Mouse (Mus musculus) cerebellum, adult 9-10 months (tissue): ENCODE data around the gene Gm37596.
"Not testable (repeated sequence)": the region's sequence is repeated elsewhere in the genome, so short reads cannot be mapped to it uniquely, and the experiment has no call there.

ENCODE experiments used
- DNase-seq: peaks from one replicate; pipeline ENCODE4 v3.0.0; 2022

The Gm37596 gene

DNA sequence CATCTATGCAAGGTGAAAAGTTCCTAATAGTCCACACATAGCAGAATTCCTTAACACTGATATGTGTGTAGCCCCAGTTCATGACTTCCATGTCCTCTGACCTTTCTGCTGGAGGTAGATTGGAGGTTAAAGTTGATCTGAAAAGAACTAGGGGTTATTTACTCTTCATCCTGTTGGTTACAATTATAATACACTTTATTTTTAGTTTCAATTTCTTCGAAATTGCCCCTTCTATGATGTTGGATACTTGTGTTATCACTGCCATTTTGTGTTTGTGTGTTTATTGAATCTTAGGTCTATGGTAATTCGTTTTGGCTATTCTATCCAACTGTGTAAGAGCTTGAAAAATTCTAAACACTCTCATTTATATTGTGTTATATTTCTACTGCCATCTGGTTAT lies at the start of gene Gm37596:
Gene Gm37596 (minus strand): TSS at position 101 of the 400 bp plus-strand sequence.
- DNase-seq, result not testable (repeated sequence)

DNA sequence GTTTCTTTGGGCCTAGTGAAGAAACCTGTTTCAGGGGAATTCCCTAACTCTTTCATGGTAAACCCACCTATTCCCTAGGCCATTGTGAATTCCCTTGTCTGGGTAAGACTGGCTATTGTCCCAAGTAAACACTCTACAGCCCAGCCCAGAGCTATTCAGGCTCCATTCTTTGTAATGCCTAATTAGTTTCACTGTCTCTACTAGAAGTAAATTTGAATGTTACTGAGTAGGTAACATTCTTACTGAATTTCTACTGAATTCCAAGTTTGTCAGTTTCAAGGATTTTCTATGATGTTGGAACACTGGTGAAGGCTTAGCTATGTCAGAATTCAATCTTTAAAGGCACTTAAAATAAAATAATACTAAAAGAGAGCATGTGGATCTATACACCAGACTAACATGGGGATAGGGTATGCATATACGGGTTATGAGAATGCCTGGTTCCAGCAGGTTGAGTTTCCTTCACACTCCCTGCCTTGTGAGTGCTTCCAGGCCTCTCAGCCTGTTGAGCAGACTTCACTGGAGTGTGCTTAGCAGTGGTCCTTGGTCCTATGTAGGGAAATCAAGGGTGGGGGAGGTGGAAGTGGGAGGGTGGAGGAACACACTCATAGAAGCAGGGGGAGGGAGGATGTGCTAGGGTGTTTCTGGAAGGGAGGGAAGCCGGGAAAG lies 16.2 kb upstream of the Gm37596 start:
- not testable (repeated sequence) for DNase-seq

DNA sequence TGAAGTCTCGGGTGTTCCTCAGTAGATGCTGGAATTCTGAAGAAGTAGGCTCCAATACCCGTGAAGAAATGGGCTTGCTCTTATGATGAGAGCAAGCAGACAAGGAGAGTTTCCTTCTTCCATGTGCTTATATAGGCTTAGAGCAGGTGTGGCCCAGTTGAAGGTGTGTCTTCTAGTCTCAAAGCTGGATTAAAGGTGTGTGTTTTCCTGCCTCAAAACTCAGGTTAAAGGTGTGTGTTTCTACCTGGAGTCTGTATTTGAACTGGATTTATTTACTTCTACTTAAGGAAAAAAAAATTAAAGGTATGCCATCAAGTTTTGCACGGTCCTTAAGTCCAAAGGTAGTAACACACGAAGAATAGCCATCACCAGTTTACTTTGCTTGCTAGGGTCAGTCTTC lies 16.7 kb downstream of the Gm37596 start, which contains the start of gene Tdpoz1:
Gene Tdpoz1 (minus strand): TSS at position 101 of the 400 bp plus-strand sequence.
- DNase-seq, result not testable (repeated sequence)

DNA sequence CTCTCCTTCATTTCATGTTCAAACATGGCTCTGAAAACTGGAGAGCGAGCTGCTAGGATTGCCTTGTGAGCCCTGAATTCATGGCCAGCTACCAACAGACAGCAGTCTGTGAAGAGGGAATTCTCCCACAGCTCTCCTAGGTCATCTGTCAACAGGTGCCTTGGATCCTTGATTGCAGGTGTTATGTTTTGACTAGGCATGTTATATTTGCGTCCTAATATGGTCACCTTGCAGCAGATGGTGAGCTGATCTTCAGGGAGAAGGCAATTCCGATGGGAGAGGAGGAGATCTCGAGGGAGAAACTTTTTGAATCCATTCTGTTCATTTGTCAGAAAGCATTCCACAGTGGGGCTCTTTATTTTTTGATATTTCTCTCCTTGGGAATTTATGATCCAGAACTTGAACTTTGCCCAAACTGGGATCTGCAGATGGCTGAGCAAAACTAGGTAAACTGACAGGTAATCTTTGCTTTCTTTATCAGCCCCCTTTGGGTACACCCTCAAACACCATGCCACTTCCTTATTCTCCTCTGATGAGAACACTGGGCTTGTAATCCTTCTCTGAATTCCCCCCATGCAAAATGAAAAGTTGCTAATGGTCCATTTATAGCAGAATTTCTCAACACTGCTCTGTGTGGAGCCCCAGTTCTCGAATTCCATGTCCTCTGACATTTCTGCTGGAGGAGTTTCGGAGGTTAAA lies 21.9 kb downstream of the Gm37596 start:
- not testable (repeated sequence) for DNase-seq

DNA sequence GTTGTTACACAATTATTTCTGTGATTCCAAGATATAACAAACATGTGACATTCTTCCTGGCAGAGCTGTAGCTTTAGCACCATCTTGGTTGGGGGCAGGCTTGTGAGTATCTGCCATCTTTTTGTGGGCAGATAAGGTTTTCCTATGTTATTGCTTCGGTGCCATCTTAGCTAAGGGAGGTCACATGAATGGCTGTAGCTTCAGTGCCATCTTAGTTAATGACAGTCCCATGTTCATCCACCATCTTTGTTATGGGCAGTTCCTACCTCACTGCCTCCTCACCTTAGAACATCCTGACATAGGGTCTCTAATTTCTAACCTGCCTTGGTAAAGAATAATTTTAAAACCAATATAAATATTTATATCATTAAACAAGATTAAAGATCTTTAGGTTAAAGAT lies 38.6 kb downstream of the Gm37596 start:
- DNase-seq, result no peak

DNA sequence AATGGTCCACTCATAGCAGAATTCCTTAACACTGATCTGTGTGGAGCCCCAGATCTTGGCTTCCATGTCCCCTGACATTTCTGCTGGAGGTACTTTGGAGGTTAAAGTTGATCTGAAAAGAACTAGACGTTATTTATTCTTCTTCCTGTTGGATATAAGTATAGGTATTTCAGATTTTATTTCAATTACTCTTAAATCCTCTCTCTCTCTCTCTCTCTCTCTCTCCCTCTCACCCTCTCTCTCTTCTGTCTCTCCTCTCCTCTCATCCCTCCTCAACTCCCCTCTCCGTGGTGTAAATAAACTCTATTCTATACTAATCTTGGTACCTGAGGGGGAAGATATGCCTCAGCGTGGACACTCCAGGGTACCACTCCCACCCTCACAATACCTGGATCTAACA lies 40.3 kb downstream of the Gm37596 start, which contains the start of gene Tdpoz2:
Gene Tdpoz2 (minus strand): TSS at position 101 of the 400 bp plus-strand sequence.
- no peak for DNase-seq
